Mouse (Mus musculus) hindbrain, embryonic 16.5 days (tissue): ENCODE data around the gene Rbm47. TPM values are rescaled to one million over a fixed set of nuclear protein-coding genes. Genes with fewer than 3 reads are reported as not detected.

Source experiments
- ATAC-seq: fragments of 200-750 bp; cut with Nextera tagmentation; 2 replicates; pipeline ENCODE4 v1.8.0; 2017; ENCODE audit warnings: moderate TSS enrichment, moderate library complexity
- H3K27ac ChIP-seq: fragments of 300-500 bp; sonication (generic); 2 replicates; pipeline ENCODE4 v1.5.1; 2014; ENCODE audit warnings: low read depth, mild to moderate bottlenecking, control low read depth, low read length, moderate library complexity
- H3K27me3 ChIP-seq: fragments of 300-500 bp; sonication (generic); replicated peaks from 2 replicates; pipeline ENCODE4 v1.6.1; 2014; ENCODE audit warnings: low read length; ENCODE audit not compliant: control insufficient read depth, insufficient read depth
- H3K36me3 ChIP-seq: fragments of 300-500 bp; sonication (generic); 2 replicates; pipeline ENCODE4 v1.6.1; 2014; ENCODE audit warnings: mild to moderate bottlenecking, low read length, moderate library complexity, mixed read lengths; ENCODE audit not compliant: control insufficient read depth, insufficient read depth
- H3K4me1 ChIP-seq: fragments of 300-500 bp; sonication (generic); 2 replicates; pipeline ENCODE4 v1.6.1; 2014; ENCODE audit warnings: low read depth, low read length; ENCODE audit not compliant: control insufficient read depth, insufficient read depth
- H3K4me2 ChIP-seq: fragments of 300-500 bp; sonication (generic); 2 replicates; pipeline ENCODE4 v1.6.1; 2014; ENCODE audit warnings: mild to moderate bottlenecking, low read length, control low read depth, moderate library complexity
- H3K4me3 ChIP-seq: fragments of 300-500 bp; sonication (generic); 2 replicates; pipeline ENCODE4 v1.5.1; 2014; ENCODE audit warnings: mild to moderate bottlenecking, low read length, control low read depth, moderate library complexity
- H3K9ac ChIP-seq: fragments of 300-500 bp; sonication (generic); 2 replicates; pipeline ENCODE4 v1.6.1; 2014; ENCODE audit warnings: low read depth, mild to moderate bottlenecking, control low read depth, low read length, moderate library complexity
- H3K9me3 ChIP-seq: fragments of 300-500 bp; sonication (generic); 2 replicates; pipeline ENCODE4 v1.6.1; 2014; ENCODE audit warnings: mild to moderate bottlenecking, low read length, moderate library complexity; ENCODE audit not compliant: control insufficient read depth
- WGBS: fragments of 180-500 bp; shearing (Covaris S2); extraction: QIAGEN DNeasy Blood & Tissue Kit; methylation state at CpG from one replicate; pipeline ENCODE4 v1.1.7; 2014; 5-methylcytosine and 5-hydroxymethylcytosine counted together
- polyA plus RNA-seq: library from polyadenylated mRNA; unstranded; fragments of >200 nt; fragmentation: Nextera tagmentation; extraction: Ambion mirVana; gene quantifications from 2 replicates; pipeline ENCODE4 v1.2.1, GENCODE M21; 2015

The Rbm47 gene
- polyA plus RNA-seq, 1 experiment from 2014 or later: 6.7 TPM

DNA sequence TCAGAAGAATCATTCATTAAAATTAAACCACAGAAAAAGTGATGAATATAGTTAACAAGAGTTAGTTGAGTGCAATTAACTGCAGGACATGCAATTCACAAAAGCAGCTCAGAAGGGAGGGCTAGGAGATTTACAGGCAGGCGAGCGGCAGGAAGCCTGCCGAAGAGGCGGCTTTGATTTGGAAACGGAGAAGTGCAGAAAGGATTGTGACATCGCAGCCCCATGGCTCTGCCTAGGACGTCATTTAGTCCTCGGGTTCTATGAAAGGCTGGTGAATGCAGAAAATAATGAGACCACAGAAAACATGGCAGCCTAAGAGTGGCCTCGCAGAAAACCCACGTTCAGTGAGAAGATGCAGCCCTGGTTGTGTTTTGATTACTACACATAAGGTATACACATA is 34.3 kb downstream of the Rbm47 start:
- Histone ChIP-seq H3K4me2 (no peak overlapping the region), H3K36me3 (no peaks in the 10 kb centered on the region), H3K27ac (no peak overlapping the region), H3K9ac (no peak overlapping the region), H3K4me1 (no peaks in the 10 kb centered on the region), H3K4me3 (no peak overlapping the region), H3K27me3 (no peaks in the 10 kb centered on the region), H3K9me3 (no peaks in the 10 kb centered on the region)
- 21% methylated on average over 10 of the region's 10 CpGs for WGBS
- ATAC-seq: no peak

DNA sequence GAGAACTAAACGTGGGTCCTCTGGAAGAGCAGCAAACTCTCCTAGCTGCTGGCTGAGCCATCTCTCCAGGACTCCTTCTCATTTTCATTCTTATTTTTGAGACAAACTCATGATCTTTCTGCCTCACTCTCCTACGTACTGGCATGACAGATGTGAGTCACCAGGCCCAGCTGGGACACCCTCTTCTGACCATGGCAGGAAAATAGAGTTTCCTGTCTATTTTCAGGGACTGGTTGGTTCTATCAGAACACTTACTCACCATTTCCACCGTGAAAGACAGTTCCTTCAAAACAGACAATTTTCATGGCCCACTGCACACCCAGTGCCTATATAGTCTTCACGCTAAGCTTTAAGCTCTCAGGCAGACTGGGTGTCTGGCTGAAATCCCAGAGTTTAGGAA is 35.7 kb downstream of the Rbm47 start:
- Histone ChIP-seq H3K9ac (no peak overlapping the region), H3K36me3 (no peaks in the 10 kb centered on the region), H3K4me1 (no peaks in the 10 kb centered on the region), H3K27ac (no peak overlapping the region), H3K4me2 (no peak overlapping the region), H3K27me3 (no peaks in the 10 kb centered on the region), H3K4me3 (no peak overlapping the region), H3K9me3 (no peaks in the 10 kb centered on the region)
- WGBS: 47% methylated on average over 4 of the region's 4 CpGs
- no peak for ATAC-seq

DNA sequence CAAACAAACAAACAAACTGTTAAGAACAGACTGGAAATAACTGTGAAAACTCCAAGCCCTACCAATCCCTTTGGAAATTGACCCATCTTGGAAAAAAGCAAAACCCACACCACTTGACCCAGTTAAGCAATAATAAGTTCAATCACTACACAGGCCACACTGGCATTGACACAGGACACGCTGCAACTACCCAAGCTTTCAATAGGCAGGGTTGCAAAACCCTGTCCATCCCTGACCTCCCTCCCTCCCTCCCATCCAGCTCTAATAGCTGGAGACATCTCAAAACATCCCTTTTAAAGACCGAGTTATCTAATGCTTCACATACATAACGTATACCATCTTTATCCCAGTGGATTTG is 37.1 kb downstream of the Rbm47 start:
- H3K9ac ChIP-seq: no peak overlapping the region
- no peak overlapping the region for H3K4me2 ChIP-seq
- no peak overlapping the region for H3K27ac ChIP-seq
- H3K4me3 ChIP-seq: no peak overlapping the region
- ATAC-seq: no peak
- 72% methylated on average over 3 of the region's 3 CpGs for WGBS
- no peaks in the 10 kb centered on the region for H3K4me1 ChIP-seq
- H3K36me3 ChIP-seq: no peaks in the 10 kb centered on the region
- no peaks in the 10 kb centered on the region for H3K27me3 ChIP-seq
- no peaks in the 10 kb centered on the region for H3K9me3 ChIP-seq

DNA sequence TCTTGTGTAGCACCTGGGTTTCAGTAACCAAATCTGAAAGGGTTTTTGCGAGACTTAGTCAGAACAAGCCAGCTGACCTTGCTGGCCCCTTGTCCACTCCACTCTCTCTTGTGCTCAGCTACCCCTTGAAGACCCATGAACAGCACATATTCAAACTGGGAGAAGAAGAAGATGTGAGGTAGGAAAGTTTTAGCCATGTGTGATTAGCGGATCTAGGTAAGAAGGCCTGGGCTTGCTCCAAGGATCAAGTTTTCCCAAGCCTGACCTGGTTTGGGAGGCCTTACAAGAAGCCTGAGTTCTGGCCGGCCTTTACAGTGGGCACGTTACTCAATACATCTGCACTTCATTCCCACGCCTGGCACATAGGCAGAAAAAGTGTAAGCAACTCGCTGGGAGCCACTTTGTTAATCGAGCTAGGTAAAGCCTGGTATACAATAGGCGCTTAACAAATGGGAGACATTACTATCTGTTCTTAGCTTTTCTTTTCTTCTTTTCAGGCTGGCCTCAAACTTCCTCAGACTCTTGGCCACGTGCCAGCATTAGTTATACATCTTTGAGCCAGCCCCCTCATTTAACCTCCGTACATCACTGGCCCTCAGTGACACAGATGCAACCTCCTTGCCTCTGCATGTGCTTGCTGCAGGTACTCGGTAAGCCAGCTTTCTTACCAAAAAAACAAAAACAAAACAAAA is 37.6 kb downstream of the Rbm47 start:
- 60% methylated on average over 11 of the region's 11 CpGs for WGBS
- no peak for ATAC-seq
- Histone ChIP-seq H3K36me3 (no peaks in the 10 kb centered on the region), H3K27ac (no peak overlapping the region), H3K9ac (no peak overlapping the region), H3K4me2 (no peak overlapping the region), H3K4me1 (no peaks in the 10 kb centered on the region), H3K27me3 (no peaks in the 10 kb centered on the region), H3K4me3 (no peak overlapping the region), H3K9me3 (no peaks in the 10 kb centered on the region)

DNA sequence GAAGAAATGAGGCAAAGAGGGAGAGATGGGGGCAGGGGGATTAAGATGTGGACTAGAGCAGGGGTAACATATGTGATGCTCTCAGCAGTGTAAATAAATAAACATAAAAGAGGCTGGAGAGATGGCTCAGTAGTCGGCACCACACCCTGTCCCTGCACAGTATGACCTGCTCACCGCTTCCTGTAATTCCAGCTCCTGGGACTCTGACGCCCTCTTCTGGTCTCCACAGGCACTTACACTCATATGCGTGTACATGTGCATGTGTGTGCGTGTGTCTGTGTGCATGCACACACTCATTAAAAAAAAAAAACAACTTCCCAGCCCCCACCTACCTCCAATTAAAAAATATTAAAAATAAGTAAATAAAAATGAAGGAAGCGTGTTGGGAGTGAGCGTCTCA is 38.3 kb downstream of the Rbm47 start:
- Histone ChIP-seq H3K27me3 (no peaks in the 10 kb centered on the region), H3K9ac (no peak overlapping the region), H3K36me3 (no peaks in the 10 kb centered on the region), H3K4me2 (no peak overlapping the region), H3K27ac (no peak overlapping the region), H3K9me3 (no peaks in the 10 kb centered on the region), H3K4me3 (no peak overlapping the region), H3K4me1 (no peaks in the 10 kb centered on the region)
- no peak for ATAC-seq
- 96% methylated on average over 7 of the region's 7 CpGs for WGBS

DNA sequence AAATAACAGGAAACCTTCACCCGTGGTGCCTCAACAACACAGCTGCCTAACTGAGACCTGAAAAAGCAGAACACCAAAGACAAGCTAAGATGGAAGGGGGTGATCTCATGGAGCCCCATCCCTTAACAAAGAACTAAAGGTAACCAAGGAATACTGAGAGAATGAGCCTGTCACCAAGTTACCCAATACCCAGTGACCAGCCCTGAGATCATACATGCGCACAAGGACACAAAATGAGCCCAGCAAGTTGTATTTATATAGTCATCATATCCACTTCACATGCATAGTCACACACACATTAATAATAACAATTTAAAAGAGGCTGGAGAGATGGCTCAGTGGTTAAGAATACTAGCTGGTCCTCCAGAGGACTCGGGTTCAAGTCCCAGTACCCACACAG is 44.0 kb downstream of the Rbm47 start:
- ATAC-seq: no peak

DNA sequence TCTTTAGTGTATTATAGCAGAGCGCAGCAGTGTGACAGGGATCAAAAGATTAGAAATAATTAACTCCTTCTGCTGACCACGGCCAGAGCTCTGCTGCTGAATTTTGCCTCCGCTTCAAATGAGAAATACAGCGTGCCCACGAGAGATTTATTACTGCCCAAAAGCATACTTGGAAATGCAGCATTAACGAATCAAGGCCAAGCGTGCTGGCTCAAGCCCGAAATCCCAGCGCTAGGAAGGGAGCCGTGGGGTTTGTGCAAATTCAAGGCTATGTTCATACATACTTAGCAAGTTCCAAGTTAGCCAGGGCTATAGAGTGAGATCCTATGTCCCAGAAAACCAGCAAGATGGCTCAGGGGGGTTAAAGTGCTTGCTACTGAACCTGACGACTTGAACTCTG is 47.5 kb downstream of the Rbm47 start:
- H3K4me2 ChIP-seq: no peak overlapping the region
- H3K36me3 ChIP-seq: no peaks in the 10 kb centered on the region
- H3K27me3 ChIP-seq: no peaks in the 10 kb centered on the region
- H3K4me1 ChIP-seq: no peaks in the 10 kb centered on the region
- 71% methylated on average over 11 of the region's 11 CpGs for WGBS
- no peak for ATAC-seq
- H3K9me3 ChIP-seq: no peaks in the 10 kb centered on the region
- no peak overlapping the region for H3K9ac ChIP-seq
- H3K4me3 ChIP-seq: no peak overlapping the region
- H3K27ac ChIP-seq: no peak overlapping the region

More for the DNA sequence above, 44.0 kb downstream of the Rbm47 start:
- Histone ChIP-seq H3K4me1 (no peaks in the 10 kb centered on the region), H3K4me3 (no peak overlapping the region), H3K9me3 (no peaks in the 10 kb centered on the region), H3K36me3 (no peaks in the 10 kb centered on the region), H3K9ac (no peak overlapping the region), H3K27me3 (no peaks in the 10 kb centered on the region), H3K4me2 (no peak overlapping the region), H3K27ac (no peak overlapping the region)
- 92% methylated on average over 3 of the region's 3 CpGs for WGBS

DNA sequence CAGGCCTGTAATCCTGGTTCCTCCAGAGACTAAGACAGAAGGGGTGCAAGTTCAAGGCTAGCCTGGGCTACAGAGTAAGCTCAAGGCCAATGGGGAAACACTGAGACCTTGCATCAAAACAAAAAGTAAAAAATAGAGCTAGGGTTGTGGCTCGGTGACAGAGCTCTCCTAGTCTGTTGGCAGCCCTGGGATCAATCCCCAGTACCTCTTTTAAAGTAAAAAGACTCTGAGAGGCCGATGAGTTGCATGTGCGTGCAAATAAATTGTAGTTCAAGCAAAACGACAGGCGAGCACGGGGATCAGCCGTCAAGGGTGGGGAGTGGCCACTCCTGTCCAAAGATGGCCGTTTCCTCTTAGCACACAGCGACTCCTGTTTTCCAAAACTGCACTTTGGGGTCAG is 48.0 kb downstream of the Rbm47 start:
- H3K4me1 ChIP-seq: no peaks in the 10 kb centered on the region
- no peak for ATAC-seq
- H3K4me2 ChIP-seq: no peak overlapping the region
- H3K9me3 ChIP-seq: no peaks in the 10 kb centered on the region
- H3K9ac ChIP-seq: no peak overlapping the region
- 82% methylated on average over 9 of the region's 9 CpGs for WGBS
- no peak overlapping the region for H3K4me3 ChIP-seq
- no peak overlapping the region for H3K27ac ChIP-seq
- H3K27me3 ChIP-seq: no peaks in the 10 kb centered on the region
- no peaks in the 10 kb centered on the region for H3K36me3 ChIP-seq

DNA sequence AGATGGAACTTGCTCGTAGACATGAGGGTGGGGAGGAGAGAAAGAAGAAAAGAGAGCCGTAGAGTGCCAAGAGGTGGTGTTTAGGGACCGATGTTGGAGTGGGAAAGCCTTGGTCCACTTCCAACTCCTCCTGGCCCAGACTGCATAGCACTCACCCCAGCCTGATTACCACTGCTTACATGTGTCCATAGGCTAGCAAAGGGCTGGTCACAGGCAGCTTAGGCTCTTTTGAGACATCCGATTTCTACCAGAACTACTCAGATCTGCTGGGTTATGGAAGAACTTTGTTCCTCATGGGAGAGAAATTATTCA is 48.9 kb downstream of the Rbm47 start:
- Histone ChIP-seq H3K36me3 (no peaks in the 10 kb centered on the region), H3K9me3 (no peaks in the 10 kb centered on the region), H3K27me3 (no peaks in the 10 kb centered on the region), H3K4me1 (no peaks in the 10 kb centered on the region), H3K4me3 (no peak overlapping the region), H3K4me2 (no peak overlapping the region), H3K9ac (no peak overlapping the region), H3K27ac (no peak overlapping the region)
- ATAC-seq: no peak
- WGBS: 77% methylated on average over 4 of the region's 4 CpGs
